Mouse (Mus musculus) mouse trophoblast stem cell (cell line): ENCODE measurements at regions not wholly inside any gene's neighbourhood (a gene's known extent, or its start where the extent isn't known, plus 50 kb on each side); places are given as distances from the start of the nearest gene placed in this dataset.

Experiments
- in situ Hi-C, 2 experiments: fragments of 300-500 bp; cut with MseI, MboI; formaldehyde crosslinking; loops; 2 replicates in 1 of 2; 3 replicates in 1 of 2; pipeline ENCODE4 v1.15.1; 2025

DNA sequence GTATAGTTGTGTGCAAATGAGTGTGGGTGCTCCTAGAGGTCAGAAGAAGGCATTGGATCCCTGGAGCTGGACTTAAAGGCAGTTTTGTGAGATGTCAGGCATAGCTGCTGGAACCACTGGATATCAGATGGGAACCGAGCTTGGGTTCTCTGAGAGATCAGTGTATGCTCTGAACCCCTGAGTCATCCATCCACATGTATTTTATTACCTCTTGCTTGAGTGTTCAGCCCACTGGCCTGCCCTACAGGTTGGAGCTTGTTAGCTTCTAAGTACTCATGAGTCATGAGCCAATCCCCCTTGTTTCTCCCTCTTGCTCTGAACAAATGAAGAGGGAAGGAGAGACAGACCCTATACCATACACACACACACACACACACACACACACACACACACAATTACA is 119.4 kb upstream of the Gdnf start:
- in situ Hi-C loops = no loop called here

GRCm38 (mm10) chr15:7692096-7692495 is 118.5 kb upstream of the Gdnf start:
- in situ Hi-C loops = no loop called here

- in situ Hi-C loops = no loop called here
These were observed 116.6 kb upstream of the Gdnf start for GRCm38 (mm10) chr15:7694037-7694436.

GRCm38 (mm10) chr15:7697724-7698123 is 112.9 kb upstream of the Gdnf start:
- in situ Hi-C loops = no loop called here

- in situ Hi-C loops = no loop called here
These were observed 101.8 kb upstream of the Gdnf start for GRCm38 (mm10) chr15:7708836-7709235.

- in situ Hi-C loops = no loop called here
These were observed 96.0 kb upstream of the Gdnf start for GRCm38 (mm10) chr15:7714641-7715040.

DNA sequence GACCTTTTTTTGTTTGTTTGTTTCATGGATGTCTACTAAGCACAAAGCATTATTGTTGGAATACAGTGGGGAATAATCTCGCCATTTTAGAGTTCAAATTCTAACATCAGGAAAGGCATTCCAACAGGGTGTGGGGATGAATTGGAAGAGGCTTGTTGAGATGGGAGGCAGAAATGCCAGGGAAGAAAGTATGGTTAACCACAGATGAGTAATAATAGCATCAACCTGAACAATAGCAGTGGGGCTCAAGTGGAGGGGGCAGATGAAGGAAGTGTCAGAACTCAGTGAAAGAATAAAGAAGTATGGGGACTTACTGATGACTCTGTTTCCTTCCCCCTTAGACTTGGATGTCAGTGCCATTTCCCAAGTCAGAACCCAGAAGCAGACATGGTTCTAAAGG is 94.5 kb upstream of the Gdnf start:
- in situ Hi-C loops = no loop called here

- in situ Hi-C loops = no loop called here
These were observed 87.4 kb upstream of the Gdnf start for GRCm38 (mm10) chr15:7723202-7723721.

DNA sequence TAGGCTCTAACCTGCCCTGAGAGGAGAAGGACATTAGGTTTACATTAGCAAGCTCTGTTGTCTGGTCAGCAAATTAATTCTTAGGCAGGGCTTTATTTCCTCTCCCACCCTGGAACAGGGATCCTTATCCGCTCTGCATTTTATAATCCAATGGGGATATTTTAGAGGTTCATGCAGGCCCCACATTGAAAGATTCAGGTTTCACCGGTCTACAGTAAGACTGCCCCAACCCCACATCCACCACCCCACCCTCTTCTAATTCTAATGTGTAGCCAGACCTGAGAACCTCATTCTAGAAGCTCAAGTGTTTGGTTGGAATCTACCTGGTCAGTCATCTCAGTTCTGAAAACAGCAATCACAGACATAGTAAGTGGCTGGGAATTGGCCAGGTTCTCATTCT is 86.9 kb upstream of the Gdnf start:
- in situ Hi-C loops = no loop called here

DNA sequence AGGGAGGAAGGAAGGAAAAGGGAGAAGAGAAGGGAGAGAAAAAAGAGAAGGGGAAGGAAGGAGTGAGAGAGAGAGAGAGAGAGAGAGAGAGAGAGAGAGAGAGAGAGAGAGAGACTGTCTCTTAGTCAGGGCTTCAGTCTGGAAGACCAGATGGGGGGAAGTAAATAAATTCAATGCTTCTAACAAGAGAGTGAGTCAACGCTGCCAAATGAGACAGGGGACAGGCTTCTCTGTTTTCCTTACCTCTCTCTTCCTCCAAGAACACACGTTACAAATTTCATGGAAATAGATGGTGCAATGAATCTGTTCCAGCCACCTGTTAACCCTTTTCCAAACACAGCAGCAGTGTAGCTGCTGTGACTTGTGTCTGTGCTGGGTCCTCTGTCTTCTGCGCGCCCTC is 85.1 kb upstream of the Gdnf start:
- in situ Hi-C loops = no loop called here

- in situ Hi-C loops = no loop called here
These were observed 63.1 kb upstream of the Gdnf start for GRCm38 (mm10) chr15:7747586-7747985.

- in situ Hi-C loops = no loop called here
These were observed 60.2 kb upstream of the Gdnf start for GRCm38 (mm10) chr15:7750441-7750840.
